Mouse (Mus musculus) G1E (cell line): ENCODE measurements around the gene Pea15a.

ENCODE experiments used
- CTCF ChIP-seq: IDR thresholded peaks from 2 replicates; pipeline ENCODE4 v1.5.1; 2012; ENCODE audit warnings: low read depth, low read length, inconsistent platforms, mixed read lengths
- GATA1 ChIP-seq: IDR thresholded peaks from 2 replicates; pipeline ENCODE4 v1.6.1; 2012; ENCODE audit warnings: borderline replicate concordance, low read length, inconsistent platforms, mixed read lengths

GRCm38 (mm10) chr1:172148279-172148954, 58.2 kb downstream of the Pea15a start:
- TF ChIP-seq CTCF (no peak), GATA1 (no peak)
